Mouse (Mus musculus) urinary bladder, postnatal 4 days (tissue): ENCODE data around the gene Dlg2.

Experiments
- DNase-seq, 2 experiments: peaks; one replicate each; pipeline ENCODE4 v3.0.0; 2021 to 2022; ENCODE audit warnings: low spot score in 2 of 2

Dlg2 gene

DNA sequence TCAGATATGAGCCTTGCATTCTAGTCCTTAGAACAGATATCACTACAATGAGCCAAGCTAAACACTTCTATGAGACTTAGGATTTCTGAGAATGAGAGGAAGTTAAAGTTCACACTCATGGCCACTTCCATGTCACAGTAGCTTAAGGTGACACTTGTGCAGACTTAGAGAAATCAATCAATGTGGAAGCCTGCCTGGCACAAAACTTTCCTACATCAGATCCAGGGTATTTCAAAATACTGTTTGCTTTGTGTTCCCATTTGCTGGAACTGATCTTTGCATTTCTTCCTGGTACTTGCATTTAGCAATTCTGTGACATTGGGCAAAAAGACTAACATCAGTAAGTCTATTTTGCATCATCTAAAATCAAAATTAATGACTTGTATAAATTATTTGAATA, 1091.0 kb downstream of the Dlg2 start:
- DNase-seq: no peak

DNA sequence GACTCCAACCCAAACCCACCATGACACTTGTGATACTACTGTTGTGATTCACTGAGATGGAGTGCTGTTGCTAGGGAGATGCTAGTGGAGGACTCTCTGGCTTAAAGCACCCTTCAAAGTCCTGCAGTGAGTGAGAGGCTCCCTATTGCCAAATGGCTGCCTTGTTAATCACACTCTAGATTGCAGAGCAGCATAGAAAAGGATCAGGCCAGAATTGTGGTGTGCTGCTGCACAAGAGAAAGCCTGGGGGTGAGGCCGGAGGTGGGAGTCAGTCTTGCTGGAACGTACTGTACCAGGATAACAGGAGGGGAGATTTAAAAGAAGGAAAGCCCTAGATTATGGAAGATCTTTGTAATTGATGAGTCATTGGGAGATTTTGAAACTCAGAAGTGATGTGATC, 1094.5 kb downstream of the Dlg2 start:
- no peak for DNase-seq

DNA sequence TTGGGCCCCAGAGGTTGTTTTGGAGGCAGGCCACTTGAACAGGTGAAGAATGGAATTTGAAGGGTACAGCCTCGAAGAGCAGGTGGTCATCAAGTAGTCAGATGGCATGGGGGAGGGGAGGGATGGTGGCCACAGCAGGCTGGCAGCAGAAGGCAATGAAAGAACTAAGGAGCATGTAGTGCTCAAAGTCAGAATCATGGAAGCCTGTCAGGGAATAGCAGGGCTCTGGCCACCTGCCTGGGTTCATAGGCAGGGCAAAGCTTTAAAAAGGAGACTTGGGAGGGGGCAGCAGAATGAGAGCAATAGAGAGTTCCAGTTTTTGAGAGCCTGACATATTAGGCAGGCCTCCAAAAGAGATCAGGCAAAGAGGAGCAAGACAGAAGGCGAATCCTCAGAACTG, 1096.2 kb downstream of the Dlg2 start:
- DNase-seq: no peak

DNA sequence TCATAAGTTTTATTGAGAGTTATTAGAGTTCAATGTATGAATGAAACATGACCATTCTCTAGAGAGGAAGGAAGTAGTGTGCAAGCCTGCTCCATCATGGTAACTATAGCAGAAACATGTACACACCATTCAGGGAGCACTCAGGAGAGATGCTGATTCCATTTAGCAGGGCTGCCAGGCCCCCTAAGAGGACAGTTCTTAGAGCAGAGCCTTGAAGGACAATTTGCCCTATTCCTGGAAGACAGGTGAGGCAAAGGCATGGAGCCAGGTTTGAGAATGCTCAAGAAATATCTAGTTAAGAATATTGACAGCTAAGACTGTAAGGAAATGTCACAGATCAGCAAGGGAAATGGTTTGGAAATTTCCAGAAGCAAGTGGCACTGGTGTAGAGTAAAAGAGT, 1096.8 kb downstream of the Dlg2 start:
- DNase-seq: no peak

DNA sequence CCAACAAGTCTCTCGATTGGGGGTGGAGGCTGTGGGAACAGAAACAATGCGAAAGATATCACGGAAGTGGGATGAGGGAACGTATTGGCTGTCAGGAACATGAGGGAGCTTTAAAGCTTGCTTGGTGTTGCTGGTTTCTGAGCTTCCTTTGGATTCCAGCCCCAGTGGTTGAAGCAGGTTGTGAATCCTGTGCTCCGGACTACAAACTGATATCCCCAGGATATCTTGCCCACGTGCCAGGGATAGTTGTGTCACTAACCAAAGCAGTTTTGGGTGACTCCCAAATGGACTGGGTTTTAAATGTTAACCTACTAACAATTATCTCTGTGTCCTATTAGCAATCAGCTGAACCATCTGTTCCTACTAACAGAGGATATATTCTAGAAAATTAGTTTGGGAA, 1099.7 kb downstream of the Dlg2 start:
- DNase-seq: no peak

DNA sequence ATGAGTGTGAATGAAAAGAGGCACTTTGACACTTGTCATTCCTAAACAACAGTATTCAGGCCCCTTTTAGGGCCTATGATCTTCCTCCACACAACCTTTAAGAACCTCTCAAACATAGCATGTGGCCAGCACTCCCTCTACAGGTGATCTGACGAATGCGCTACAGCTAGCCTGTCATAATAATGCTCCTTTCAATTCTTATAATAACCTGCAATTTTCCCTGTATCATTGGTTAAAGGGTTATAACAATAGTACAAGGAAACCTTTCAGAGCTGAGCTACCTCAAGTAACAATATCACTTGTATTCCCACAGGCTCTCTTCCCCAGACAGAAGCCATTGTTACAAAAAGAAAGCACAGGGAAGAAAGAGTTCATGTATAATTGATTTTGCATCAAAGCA, 1105.7 kb downstream of the Dlg2 start:
- DNase-seq: no peak

DNA sequence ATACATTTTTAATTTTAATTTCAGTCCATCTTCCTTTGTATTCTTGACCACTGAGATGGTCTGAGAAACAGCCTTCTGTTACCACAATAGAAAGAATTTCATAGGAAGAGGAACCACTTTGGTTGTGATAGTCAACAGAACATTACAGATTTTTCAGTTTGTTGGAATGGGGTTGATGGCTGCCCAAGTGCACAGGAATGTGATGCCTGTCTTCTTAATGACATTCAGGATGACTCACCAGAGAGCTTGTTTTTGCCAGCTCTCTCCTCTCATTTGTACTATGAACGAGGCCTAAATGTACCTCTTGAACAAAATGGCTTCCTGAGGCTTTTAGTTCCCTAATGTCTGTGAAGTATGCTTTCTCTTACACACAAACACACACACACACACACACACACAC, 1107.1 kb downstream of the Dlg2 start:
- DNase-seq: no peak

DNA sequence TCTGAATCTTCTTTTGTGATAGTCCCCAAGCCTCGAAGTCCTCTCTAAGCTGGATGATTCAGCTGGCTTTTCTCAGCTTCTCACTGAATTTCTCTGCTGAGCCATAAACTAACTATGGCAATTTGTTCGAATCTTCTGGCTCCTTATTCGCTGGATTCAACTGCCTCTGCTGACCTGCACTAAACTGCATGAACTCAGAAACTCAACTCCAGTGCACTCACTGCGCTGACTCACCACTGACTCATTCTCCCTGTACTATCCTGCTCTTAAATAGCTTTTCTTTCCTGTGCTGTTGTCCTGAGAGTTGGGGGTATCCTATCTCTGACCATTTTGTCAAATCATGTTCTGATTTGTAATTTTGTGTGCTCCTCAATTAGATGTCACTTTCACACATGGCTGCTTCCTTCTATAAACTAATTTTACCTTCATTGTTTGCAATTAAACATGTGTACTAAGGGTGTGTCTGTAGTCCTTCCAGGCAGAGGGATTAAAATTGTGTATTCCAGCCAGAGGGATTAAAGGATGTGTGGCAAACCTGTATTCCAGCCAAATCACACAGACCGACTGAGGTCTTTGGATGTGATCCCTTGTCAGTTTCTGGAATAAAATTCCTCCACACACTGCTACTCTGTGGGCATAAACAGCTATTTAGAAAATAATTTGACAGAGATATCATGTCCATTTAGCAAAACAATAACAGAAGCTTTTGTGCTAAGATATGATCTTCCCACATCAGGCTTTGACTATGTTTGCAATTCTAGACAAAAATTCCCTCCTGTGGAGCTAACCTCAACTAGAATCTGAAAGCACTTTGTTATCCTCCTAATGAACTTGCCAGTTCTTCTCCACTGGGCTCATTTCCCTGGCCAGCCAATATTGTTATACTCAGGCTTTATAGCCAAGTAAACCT, 1115.0 kb downstream of the Dlg2 start:
- no peak for DNase-seq

DNA sequence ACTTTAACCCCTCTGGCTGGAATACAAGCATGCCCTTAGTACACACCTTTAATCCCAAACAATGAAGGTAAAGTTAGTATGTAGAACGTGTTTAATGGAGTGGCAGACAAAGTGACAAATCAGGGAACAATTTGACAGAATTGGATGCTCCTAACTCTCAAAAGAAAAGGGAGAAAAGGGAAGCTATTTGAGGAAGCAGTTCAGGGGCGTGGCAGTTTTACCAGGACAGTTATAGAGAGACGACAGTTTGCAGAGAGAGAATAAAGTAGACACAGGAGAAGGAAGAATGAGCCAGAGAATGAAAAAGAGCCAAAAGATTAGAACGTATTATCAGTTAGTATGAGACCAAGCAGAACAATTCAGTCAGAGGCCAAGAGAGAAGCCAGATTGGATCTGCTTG, 1122.1 kb downstream of the Dlg2 start:
- DNase-seq: no peak

DNA sequence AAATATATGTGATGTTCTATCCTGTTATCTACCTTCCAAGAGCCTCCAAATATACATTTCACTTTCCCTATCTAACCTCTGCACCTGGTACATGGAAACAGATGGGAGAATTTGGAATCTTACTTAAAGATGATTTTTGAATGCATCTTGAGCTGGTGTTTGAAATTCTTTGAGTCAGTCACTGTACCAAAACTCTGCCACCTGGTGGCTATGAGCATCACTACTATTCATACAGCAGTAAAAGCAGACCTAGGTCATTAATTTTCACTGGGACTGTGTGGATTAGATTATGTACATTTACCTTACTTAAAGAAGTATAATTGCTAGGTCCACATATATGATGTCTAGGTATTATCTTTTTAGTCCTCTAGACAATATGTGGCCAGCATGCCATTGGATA, 1124.8 kb downstream of the Dlg2 start:
- DNase-seq: no peak

DNA sequence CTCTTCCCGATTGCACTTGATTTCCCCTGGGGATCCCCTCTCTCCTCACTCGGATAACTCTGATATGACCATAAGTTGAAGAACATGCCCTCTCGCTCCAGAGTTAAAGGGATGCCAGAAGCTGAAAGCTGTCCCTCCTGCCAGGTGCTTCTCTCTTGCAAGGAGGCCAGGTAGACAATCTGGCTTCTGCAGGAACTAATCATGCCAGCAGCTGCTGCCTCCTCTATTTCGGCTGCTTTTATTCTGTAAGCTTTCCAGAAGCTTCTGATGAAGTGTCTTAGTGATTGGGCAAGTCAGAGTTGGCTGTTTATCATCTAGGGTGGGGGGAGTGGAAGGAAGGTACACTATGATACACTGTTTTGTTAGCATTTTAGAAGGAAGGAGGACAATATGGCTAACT, 1127.1 kb downstream of the Dlg2 start:
- DNase-seq: no peak

DNA sequence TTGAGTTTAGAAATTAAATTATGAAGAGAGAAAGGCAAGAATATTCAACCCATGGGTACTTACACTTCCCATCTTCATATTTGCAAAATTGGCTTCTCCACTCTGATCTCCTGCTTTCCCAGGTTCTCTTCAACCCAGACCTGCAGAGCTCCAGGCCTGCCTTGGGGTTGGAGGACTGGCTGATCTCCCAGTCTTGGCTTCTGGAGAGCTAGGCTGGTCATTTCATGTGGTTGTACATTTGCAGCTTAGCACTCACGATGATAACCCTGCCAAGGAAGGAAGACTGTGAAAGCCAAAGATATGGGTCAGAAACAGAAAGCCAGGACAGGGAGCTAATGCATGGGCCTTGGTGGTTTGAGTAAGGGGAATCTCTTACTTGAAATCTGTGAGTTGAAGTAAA, 1176.6 kb downstream of the Dlg2 start:
- no peak for DNase-seq

DNA sequence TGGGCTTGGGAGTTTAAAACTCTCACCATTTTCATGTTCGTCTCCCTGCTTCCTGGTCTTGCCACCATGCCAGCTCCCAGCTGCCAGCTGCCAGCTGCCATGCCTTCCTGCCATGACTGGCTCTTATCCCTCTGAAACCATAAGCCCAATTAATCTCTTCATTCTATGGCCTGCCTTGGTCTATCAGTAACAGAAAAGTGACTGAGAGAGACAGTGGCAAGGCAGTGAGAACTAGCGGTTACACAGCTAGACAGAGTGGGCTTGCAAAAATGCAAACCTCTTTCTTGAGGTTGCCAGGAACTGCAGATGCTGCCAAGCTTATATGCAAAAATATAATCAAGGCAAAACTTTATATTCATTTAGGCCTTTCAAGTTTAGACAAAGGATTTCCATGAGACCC, 1183.0 kb downstream of the Dlg2 start:
- no peak for DNase-seq

DNA sequence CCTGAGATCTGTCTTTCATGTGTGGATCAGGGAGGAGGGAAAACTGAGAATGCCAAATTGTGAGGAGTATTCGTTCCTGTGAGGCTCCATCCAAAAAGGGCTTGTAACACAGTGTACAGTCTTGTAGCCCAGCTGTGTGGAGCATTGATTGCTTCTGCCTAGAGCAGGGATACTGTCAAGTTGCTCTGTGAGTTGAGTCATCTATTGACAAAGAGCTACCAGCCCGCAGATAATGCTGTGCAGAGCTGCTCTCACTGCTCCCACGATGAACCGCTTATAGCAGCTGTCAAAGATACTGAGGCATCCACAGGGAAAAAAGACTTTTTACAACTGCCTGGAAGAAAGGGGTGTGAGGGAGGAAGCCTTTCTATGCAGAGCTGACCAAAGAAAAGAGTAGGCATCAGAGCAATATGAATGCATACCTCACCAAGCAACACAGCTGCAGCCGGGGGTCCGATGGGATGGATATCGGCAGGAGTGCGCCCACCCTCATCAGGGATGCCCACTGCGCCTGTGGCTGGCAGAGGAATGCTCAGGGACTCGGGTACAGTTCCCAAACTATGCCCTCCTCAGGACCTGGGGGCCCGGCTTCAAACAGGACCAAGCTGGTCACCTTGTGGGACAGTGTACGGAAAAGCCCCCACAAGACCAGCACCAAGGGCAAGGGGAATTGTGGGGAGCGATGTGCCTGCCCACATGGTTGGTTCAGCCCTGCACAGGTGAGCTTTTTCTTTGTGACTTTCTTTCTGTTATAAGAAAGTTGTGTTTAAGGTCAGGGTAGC, 1196.0 kb downstream of the Dlg2 start:
- DNase-seq: peak in 1 of 2 experiments; percentile 58

DNA sequence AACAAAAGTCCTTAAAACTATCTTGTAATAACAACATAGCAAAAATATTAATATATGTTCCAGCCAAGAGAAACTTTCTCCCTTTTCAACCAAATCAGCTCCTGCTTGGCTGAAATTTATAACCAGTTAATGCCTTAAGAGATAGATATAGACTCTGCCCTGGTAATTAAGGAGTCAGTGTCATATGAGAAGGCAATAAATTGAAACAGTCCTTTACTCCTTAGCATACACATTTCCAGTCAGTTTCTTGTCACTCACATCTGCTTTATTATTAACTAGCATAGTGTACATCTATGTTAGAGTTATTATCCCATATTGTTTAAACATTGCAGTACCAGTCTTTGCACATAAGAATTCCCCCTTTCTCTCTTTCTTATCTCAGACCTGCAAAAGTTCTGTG, 1197.9 kb downstream of the Dlg2 start:
- no peak for DNase-seq

DNA sequence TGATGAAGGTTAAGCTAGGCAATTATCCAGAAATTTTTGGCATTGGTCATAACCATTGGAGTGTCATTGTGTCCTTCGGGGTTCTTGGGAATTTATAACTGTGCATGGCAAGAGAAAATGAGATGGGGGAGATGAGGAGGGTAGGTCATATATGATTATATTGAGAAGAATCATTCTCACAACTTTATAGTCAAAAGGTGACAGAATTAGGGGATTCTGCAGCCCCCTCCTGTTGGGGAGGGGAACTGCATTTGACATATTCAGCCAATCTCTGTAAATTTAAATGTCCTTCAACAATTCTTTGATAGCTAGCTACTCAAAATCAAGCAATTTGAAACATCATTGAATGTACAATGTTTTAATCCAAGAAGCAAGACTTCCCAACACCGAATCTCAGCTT, 1201.5 kb downstream of the Dlg2 start:
- DNase-seq: no peak

DNA sequence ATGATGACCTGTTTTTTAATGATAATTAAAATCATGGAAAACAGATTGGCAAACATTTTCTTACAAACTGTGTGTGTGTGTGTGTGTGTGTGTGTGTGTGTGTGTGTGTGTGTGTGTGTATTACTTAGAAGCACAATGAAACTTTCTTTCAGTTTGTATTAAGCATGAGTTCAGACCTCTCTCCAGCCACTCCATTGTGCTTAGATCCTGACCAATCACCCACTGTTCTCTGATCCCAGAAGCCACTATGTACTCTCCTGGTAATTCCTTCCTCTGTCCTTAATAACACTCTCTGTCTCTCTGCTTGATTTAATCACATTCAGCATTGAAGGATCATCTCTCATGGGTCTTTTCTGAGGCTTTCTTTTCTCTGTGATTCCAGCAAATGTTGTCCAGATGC, 1211.5 kb downstream of the Dlg2 start:
- DNase-seq: no peak

DNA sequence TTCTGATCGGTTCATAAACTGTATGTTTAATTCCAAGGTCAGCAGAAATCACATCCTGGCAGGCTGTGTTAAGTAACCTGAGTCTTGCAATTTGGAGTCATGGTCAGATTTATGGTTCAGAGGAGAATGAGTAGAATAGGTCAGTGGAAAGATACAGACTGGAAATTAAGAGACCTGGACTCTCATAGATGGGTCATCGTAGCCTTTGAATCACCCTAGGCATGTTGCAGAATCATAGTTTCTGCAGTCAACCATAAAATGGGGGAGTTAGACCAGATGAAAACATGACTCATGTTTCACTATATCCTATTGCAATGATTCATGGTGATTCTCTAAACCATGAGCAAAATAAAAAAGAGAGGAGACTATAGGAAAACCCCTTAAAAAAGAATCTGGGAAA, 1213.4 kb downstream of the Dlg2 start:
- no peak for DNase-seq

DNA sequence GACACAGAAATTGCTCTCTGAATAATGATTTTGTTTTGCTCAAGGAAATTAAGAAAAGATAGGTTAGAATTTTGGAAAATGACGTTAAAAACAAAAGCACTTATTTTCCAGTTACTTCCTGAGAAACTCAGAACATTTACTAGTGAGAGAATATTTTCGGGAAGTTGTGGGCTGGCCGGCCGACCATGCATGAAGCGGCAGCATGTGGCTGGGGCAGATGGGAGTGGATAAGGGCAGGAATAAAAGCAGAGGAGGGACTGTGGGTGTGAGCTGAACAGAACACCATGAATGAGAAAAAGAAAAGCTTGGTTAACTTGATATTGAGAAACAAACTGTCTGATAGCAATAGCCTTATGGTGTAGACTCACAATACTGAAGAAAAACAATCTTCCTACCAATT, 1233.4 kb downstream of the Dlg2 start:
- DNase-seq: no peak

DNA sequence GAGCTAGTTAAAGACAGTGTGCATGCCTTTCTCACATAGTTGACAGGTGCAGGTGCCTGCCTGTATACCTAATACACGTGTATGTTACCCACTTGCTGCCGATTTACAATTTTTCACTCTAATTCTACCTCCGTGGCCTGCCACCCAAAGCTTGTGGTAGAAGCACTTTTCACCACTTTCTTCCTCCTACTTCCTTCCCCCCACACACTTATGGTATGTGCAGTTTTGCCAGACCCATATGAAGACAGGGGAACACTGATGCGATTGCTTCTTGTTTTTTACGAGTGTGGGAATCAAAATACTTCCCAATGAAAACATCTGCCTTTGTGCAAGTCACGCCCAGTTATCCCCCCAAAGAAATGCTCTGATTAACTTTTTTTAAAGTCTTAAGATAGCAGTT, 1234.7 kb downstream of the Dlg2 start:
- no peak for DNase-seq

DNA sequence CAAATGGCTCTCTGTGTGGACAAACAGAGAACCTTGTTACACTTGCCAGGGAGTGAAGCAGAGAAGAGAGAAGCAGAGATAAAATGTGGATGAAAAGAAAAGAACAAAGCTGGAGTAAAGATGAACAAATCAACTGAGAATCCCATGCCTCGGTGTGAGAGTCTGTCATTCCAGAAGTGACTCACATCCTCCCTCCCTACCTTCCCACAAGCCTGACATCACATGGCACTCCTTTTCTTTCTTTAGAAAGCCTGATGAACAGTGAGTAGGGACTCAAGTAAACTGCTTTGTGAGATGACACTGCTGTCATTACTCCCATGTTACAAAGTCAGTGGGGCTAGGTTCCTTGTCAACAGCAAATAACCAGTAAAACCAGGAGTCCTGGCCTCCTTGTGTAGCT, 1239.3 kb downstream of the Dlg2 start:
- DNase-seq: no peak

DNA sequence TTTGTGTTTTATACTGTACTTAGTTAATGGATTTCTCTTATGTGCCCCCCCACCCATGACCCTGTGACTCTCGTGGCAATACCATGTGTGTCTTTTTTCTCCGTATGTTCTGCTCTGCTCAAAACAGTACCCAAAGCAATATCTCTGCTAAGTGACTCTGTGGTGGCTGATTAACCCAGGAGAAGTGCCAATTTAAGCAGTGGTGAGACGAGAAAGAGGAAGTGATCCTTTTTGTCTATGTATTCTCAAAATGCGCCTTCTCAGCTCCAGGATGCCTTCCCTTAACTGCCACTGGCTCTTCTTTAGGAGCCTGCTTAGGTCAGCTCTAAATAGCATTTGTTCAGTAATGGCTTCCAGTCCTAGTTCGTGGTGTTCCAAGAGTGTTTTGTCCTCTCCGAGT, 1240.2 kb downstream of the Dlg2 start:
- no peak for DNase-seq

DNA sequence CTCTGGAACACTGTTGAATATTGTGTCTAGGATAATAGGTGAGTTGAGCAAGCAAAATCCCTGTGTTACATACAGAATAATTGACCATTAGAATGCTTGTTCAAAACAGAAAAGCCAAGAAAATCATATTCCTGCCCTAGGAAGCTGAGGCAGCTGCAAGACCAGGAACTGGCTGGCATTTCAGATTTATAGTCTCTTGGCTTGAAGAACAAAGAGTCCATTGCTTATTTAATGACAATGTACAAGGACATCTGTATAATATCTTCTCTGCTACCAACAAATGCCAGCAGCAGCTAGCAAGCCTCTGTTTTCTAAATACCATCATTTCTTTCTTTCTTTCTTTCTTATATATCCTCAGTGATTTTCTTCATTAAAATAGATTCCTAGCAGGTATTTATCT, 1243.8 kb downstream of the Dlg2 start:
- no peak for DNase-seq
